Mouse (Mus musculus): ENCODE data around the gene 6430548M08Rik. TPM values are rescaled to one million over a fixed set of nuclear protein-coding genes. Genes with fewer than 3 reads are reported as not detected.

Gene 6430548M08Rik
- total and polyA plus RNA-seq, 3 experiments, result 0.05 to 4.4 TPM; not detected in 1

DNA sequence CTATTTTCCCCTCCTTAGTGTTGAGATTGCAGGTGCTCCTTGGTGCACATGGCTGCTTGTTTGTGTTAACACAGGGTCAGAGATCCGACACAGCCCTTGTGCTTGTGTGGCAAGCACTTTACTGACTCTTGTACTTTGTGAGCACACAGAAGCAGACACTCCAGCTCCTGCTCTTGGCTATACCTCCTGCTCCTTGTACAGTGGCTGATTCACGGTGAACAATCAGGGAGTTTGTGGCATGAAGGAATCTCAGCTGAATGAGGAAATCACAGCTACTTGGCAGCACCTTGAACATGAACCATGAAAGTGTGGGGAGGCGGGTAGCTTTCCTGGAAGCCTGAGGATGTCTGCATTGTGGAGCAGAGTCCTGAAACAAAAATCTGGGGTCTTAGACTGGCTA lies 26.8 kb downstream of the 6430548M08Rik start:
- TF ChIP-seq POLR2AphosphoS5 (IDR thresholded peaks at IDR 0.05; ENCODE audit: insufficient replicate concordance, low read depth, low read length) (no peak), TAL1 (conservative IDR thresholded peaks at IDR 0.05; ENCODE audit: low read depth, low read length) (no peak), GATA2 (IDR thresholded peaks at IDR 0.05; ENCODE audit: borderline replicate concordance, low read depth, low read length) (no peak), GATA1 (IDR thresholded peaks at IDR 0.05; ENCODE audit: borderline replicate concordance, low read length) (no peak), CTCF (IDR thresholded peaks at IDR 0.05; ENCODE audit: low read depth, low read length) (no peak)
- no peak for ATAC-seq (ENCODE audit: extremely low read depth, insufficient number of reproducible peaks, low FRiP score, poor library complexity, severe bottlenecking)
- Histone ChIP-seq H3K27me3 (ENCODE audit: insufficient read depth, low read length) (peaks cover 33% of the 10 kb centered on the region), H3K4me3 (ENCODE audit: low read depth, low read length) (no peak overlapping the region), H3K9me3 (replicated peaks) (no peaks in the 10 kb centered on the region), H3K36me3 (replicated peaks) (no peaks in the 10 kb centered on the region), H3K4me1 (ENCODE audit: insufficient read depth, low read depth, low read length) (no peaks in the 10 kb centered on the region)
- DNase-seq (ENCODE audit: low spot score), result no peak

DNA sequence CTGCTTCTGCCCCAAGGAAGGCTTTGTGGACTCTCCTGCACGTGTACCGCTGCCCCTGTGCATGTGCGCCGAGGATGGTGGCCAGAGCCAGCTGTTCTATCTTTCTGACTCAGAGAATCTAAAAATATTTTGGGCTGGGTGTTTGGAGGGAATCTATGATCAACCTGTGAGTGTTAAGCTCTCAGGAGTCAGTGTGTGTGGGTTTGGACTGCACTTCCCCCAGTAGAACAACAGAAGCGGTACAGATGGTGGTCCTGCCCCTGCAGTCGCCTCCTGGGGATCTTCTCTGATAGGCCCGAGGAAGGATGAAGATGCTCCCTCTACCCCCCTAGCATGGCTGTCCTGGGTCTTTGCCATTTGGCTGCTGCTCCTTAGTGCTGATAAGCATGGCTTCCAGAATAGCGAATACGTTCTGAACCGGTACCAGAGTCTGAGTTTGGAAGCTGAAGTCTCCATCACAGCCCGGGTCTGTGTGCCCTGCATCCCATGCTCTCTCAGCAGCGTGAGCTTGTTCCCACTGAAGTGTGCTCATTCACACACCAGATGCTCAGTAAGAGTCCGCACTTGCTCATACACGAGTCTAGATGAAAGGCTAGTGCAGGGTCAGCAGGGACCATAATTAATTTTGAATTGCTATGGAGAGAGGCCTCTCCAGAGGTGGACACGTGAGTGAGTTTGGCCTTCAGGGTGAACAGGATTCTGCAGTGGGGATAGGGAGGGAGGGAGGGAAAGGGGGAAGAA lies 30.1 kb downstream of the 6430548M08Rik start:
- no peak for DNase-seq (ENCODE audit: low spot score)
- Histone ChIP-seq H3K4me1 (ENCODE audit: insufficient read depth, low read depth, low read length) (no peaks in the 10 kb centered on the region), H3K9me3 (replicated peaks) (no peaks in the 10 kb centered on the region), H3K4me3 (ENCODE audit: low read depth, low read length) (no peak overlapping the region), H3K36me3 (replicated peaks) (no peaks in the 10 kb centered on the region), H3K27me3 (ENCODE audit: insufficient read depth, low read length) (peaks cover 14% of the 10 kb centered on the region)
- TF ChIP-seq POLR2AphosphoS5 (IDR thresholded peaks at IDR 0.05; ENCODE audit: insufficient replicate concordance, low read depth, low read length) (no peak), GATA1 (IDR thresholded peaks at IDR 0.05; ENCODE audit: borderline replicate concordance, low read length) (no peak), GATA2 (IDR thresholded peaks at IDR 0.05; ENCODE audit: borderline replicate concordance, low read depth, low read length) (no peak), TAL1 (conservative IDR thresholded peaks at IDR 0.05; ENCODE audit: low read depth, low read length) (no peak), CTCF (IDR thresholded peaks at IDR 0.05; ENCODE audit: low read depth, low read length) (no peak)
- ATAC-seq (ENCODE audit: extremely low read depth, insufficient number of reproducible peaks, low FRiP score, poor library complexity, severe bottlenecking), result no peak

DNA sequence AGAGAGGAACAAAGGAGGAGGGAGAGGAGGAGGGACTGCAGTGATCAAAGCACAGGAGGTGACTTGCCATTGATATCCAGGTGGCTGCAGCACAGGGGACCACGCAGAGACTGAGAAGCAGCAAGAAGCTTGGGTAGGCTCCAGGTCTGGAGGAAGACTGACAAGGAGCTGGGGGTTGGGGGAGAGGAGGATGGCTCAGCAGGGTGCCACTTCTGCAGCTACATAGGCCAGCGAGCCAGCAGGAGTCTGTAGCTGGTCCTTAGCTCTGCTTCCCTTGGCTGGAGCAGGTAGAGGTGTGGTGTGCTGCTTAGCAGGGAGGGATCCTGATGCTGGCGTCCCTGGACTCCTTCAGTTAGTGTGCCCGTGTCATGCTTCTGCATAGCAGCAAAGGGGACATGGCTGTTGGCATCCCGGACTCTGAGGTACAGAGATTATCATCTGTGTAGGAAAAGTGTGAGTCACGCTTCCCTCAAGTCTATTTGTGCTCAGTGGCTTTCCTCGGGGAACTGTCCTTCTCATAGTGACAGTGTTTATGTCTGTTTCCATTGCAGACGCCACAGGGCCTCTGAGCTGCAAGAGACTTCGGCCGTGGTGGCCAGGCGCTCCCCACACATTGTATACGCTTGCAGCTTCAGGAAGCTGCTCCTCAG lies 30.8 kb downstream of the 6430548M08Rik start:
- Histone ChIP-seq H3K9me3 (replicated peaks) (no peaks in the 10 kb centered on the region), H3K4me1 (ENCODE audit: insufficient read depth, low read depth, low read length) (no peaks in the 10 kb centered on the region), H3K4me3 (ENCODE audit: low read depth, low read length) (no peak overlapping the region), H3K27me3 (ENCODE audit: insufficient read depth, low read length) (peaks cover 7% of the 10 kb centered on the region), H3K36me3 (replicated peaks) (no peaks in the 10 kb centered on the region)
- DNase-seq (ENCODE audit: low spot score), result no peak
- TF ChIP-seq GATA1 (IDR thresholded peaks at IDR 0.05; ENCODE audit: borderline replicate concordance, low read length) (no peak), TAL1 (conservative IDR thresholded peaks at IDR 0.05; ENCODE audit: low read depth, low read length) (no peak), POLR2AphosphoS5 (IDR thresholded peaks at IDR 0.05; ENCODE audit: insufficient replicate concordance, low read depth, low read length) (no peak), GATA2 (IDR thresholded peaks at IDR 0.05; ENCODE audit: borderline replicate concordance, low read depth, low read length) (no peak), CTCF (IDR thresholded peaks at IDR 0.05; ENCODE audit: low read depth, low read length) (no peak)
- no peak for ATAC-seq (ENCODE audit: extremely low read depth, insufficient number of reproducible peaks, low FRiP score, poor library complexity, severe bottlenecking)

DNA sequence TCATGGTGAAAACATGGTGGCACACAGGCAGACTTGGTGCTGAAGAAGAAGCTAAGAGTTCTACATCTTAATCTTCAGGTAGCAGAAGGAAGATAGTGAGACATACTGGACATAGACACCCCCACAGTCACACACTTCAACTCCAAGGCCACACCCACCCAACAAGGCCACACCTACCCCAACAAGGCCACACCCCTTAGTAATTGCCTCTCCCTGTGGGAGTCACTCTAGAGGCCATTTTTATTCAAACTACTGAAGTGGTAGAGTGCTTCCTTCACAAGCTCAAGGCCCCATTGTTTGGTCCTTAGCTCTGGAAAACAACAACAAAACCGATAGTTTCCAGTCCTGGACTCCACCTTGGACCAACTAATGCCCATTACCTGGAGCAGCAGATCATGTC lies 32.1 kb downstream of the 6430548M08Rik start:
- TF ChIP-seq CTCF (IDR thresholded peaks at IDR 0.05; ENCODE audit: low read depth, low read length), result no peak
- TF ChIP-seq POLR2AphosphoS5 (IDR thresholded peaks at IDR 0.05; ENCODE audit: insufficient replicate concordance, low read depth, low read length), result no peak
- TF ChIP-seq GATA1 (IDR thresholded peaks at IDR 0.05; ENCODE audit: borderline replicate concordance, low read length), result no peak
- TF ChIP-seq TAL1 (conservative IDR thresholded peaks at IDR 0.05; ENCODE audit: low read depth, low read length), result no peak
- no peak for TF ChIP-seq GATA2 (IDR thresholded peaks at IDR 0.05; ENCODE audit: borderline replicate concordance, low read depth, low read length)
- Histone ChIP-seq H3K4me3 (ENCODE audit: low read depth, low read length) (no peak overlapping the region), H3K36me3 (replicated peaks) (no peaks in the 10 kb centered on the region), H3K9me3 (replicated peaks) (no peaks in the 10 kb centered on the region), H3K27me3 (ENCODE audit: insufficient read depth, low read length) (peaks cover 13% of the 10 kb centered on the region), H3K4me1 (ENCODE audit: insufficient read depth, low read depth, low read length) (no peaks in the 10 kb centered on the region)
- DNase-seq (ENCODE audit: low spot score) (no peak), ATAC-seq (ENCODE audit: extremely low read depth, insufficient number of reproducible peaks, low FRiP score, poor library complexity, severe bottlenecking) (no peak)

DNA sequence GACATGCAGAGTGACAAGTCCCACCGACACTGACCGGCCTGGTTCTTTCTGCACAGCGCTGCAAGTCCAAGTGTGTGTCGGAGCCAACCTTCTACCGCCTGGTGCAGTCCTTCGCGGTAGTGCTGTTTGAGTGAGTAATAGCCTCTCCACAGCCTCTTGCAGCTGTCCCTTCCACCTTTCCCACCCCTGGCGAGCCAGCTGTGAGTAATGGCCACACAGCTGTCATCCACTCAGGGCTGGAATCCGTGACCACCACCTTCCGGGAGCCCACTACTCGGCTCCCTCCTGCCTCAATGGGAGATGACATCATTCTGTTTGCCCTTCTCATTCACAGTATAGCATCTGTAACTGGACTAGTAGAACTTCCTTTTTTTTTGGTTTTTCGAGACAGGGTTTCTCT lies 36.1 kb downstream of the 6430548M08Rik start:
- DNase-seq (ENCODE audit: low spot score) (no peak), ATAC-seq (ENCODE audit: extremely low read depth, insufficient number of reproducible peaks, low FRiP score, poor library complexity, severe bottlenecking) (no peak)
- Histone ChIP-seq H3K9me3 (replicated peaks) (no peaks in the 10 kb centered on the region), H3K4me1 (ENCODE audit: insufficient read depth, low read depth, low read length) (no peaks in the 10 kb centered on the region), H3K27me3 (ENCODE audit: insufficient read depth, low read length) (peaks cover 17% of the 10 kb centered on the region), H3K4me3 (ENCODE audit: low read depth, low read length) (peak overlapping the region; percentile 4; the same call in 1 of the 2 replicates), H3K36me3 (replicated peaks) (no peaks in the 10 kb centered on the region)
- TF ChIP-seq GATA2 (IDR thresholded peaks at IDR 0.05; ENCODE audit: borderline replicate concordance, low read depth, low read length) (no peak), GATA1 (IDR thresholded peaks at IDR 0.05; ENCODE audit: borderline replicate concordance, low read length) (no peak), CTCF (IDR thresholded peaks at IDR 0.05; ENCODE audit: low read depth, low read length) (no peak), TAL1 (conservative IDR thresholded peaks at IDR 0.05; ENCODE audit: low read depth, low read length) (no peak), POLR2AphosphoS5 (IDR thresholded peaks at IDR 0.05; ENCODE audit: insufficient replicate concordance, low read depth, low read length) (no peak)

DNA sequence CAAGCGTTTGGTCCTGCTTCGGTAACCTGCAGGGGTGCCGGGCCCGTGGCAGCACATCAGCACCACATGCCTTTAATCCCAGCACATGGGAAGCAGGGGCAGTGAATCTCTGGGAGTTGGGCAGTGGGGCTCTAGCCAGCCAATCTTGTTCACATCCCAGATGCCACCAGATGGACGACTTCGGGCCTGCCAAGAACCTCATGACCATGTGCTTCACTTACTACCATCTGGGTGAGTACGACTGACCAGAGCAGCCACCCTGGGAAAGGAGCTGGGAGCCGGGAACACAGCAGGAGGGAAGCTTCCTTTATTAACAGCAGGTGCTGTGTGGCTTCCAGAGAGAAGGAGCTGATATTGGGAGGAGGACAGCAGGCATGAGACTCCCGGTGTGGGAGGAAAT lies 37.2 kb downstream of the 6430548M08Rik start:
- H3K36me3 ChIP-seq (replicated peaks), result no peaks in the 10 kb centered on the region
- no peaks in the 10 kb centered on the region for H3K9me3 ChIP-seq (replicated peaks)
- no peaks in the 10 kb centered on the region for H3K4me1 ChIP-seq (ENCODE audit: insufficient read depth, low read depth, low read length)
- no peak for DNase-seq (ENCODE audit: low spot score)
- H3K4me3 ChIP-seq (ENCODE audit: low read depth, low read length), result no peak overlapping the region
- TF ChIP-seq GATA1 (IDR thresholded peaks at IDR 0.05; ENCODE audit: borderline replicate concordance, low read length), result no peak
- TF ChIP-seq TAL1 (conservative IDR thresholded peaks at IDR 0.05; ENCODE audit: low read depth, low read length), result no peak
- no peak for TF ChIP-seq GATA2 (IDR thresholded peaks at IDR 0.05; ENCODE audit: borderline replicate concordance, low read depth, low read length)
- no peak for TF ChIP-seq CTCF (IDR thresholded peaks at IDR 0.05; ENCODE audit: low read depth, low read length)
- TF ChIP-seq POLR2AphosphoS5 (IDR thresholded peaks at IDR 0.05; ENCODE audit: insufficient replicate concordance, low read depth, low read length), result no peak
- ATAC-seq (ENCODE audit: extremely low read depth, insufficient number of reproducible peaks, low FRiP score, poor library complexity, severe bottlenecking), result no peak
- peaks cover 20% of the 10 kb centered on the region for H3K27me3 ChIP-seq (ENCODE audit: insufficient read depth, low read length)
